Mouse (Mus musculus) Muller cell, postnatal 12 days (primary cell): Measurements from ENCODE around the gene Fxyd7.

ENCODE experiments used
- DNase-seq: peaks from one replicate; pipeline ENCODE4 v3.0.0-alpha.2; 2015; ENCODE audit errors: inconsistent ontology term

Gene Fxyd7

DNA sequence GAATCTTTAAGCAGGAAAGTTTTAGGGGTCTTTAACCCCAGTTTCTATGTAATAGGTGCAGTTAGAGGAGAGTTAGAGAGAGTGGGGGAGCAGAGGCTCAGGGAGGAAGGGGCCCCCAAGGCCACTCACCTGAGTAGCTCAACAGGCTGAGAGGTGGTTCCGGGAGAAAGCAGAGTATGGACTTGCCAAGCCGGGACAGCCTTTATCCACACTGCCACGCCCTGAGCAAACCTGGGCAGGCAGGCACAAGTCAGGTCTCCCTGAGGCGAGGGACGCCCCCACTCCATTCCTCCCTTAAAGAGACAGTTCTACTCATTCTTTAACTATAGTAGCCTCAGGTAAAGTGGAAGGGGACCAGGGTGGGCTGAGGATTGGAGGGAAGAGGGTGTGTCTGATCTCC, 25.2 kb upstream of the Fxyd7 start, which contains the start of gene Fxyd3:
TSS of gene Fxyd3 (minus strand) at position 213 of the 400 bp plus-strand sequence.
- no peak for DNase-seq

DNA sequence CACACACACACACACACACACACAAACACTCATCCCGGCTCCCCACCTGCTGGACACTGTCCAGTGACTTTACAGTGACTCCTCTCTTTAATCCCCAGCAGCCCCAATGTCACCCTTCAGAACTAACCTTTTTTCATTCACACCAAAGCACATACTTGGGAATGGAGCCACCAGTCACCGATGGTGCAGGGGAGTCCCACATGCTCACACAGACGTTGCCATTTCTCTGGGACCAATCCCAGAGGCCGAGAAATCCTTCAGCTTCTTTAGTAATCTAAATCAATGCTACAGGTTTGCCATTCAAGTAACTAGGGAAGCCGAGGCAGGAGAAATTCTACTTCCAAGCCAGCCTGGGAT, 23.4 kb upstream of the Fxyd7 start:
- DNase-seq, result no peak

DNA sequence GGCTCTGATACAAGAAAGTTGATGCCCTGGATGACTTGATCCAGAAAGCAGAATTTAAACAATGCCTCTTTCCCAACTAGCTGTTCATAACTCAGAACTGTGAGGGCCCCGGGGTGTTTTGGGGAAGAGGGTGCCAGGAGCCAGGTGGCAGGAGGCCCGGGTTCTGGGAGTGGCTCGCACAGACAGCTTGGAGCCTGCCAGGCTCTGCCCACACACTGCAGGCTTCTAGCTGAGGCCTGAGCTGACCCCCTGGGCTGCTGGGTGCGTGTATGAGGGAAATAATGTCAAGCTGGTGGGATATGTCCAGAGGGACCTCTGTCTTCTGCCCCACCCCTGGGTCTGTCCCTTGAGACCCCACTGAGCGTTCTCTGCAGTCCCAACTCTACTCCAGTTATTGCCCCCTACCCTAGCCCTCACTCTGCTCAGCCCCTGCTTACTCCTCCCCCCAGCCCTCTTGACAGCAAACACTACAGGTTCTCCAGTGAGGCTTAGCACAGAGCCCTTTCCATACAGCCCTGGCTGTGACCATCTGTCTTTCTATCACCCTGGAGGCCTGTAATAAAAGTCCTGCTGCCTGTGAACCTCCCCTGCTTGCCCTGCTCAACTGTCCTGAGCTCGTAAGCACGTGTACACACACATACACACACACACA, 22.9 kb upstream of the Fxyd7 start:
- DNase-seq, result peak; percentile 69

DNA sequence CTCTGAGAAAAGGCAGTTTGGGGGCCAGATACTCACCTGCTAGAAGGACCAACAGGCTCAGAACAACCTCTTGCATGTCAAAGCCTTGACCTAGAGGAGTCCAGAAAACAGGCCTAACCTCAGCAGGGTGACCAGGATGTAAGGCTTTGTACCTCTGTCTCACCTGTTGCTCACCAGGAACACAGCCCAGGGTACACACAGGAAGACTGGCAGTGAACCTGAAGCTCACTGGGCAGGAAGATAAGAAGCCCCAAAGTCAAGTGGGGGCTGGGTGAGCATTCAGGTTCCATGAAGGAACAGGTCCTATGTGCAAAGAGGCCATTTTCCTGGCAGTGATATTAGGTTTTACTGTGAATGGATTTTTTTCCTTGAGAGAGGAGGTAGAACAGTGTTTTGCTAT, 22.3 kb upstream of the Fxyd7 start:
- no peak for DNase-seq

DNA sequence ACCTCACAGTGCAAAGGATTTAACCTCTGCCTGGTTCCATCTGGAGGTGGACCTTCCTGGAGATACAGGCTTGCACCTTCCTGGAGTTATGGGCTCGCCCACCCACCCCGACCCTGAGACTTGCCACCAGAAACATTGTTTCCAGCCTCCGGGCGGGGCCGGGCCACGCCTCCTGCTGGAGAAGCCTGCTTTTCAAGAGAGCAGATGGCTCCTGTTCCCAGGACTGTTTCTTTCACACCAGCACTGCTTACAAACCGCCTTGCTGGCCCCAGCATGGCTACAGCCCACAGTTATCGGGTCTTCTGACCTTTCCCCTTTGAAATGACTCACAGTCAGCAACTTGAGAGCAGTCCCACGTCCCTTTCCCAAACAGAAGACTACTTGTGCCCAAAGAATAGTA, 21.1 kb upstream of the Fxyd7 start:
- no peak for DNase-seq

DNA sequence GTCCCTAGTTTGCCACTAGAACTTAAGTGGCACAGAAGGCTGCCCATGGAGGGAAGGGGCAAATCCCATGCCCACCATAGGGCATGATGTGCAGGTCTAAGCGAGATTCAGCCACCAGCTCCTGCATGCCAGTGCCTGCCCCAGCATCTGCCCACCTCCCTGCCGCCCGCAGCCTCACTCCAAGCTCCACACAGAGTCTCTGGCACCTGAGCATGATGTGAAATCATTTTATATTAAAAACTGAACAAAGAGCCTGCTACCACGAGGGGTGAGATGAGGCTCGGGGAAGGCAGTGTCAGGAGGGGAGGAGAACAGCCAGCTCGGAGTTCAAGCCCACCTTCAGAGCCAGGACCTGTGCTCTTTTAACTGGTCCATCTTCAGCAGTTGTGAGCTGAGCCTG, 19.1 kb upstream of the Fxyd7 start:
- no peak for DNase-seq

DNA sequence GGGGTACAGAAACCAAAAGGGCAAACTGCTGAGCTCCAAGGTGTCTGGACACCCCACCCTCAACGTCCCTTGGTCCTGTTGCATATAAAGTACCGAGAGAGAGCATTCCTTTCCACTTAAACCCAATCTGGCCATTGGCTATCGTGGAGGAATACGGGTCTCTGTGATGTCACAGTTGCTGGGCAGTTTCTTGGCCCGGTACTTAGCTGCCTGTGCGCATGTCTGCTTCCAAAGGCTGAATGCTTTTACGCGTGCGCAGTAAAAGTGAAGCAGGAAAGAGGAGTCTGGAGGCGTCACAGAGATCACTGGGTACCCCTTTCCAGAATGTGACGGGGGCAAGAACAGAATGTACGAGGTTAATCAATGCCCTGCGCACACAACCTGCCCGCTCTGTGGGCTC, 18.2 kb upstream of the Fxyd7 start:
- no peak for DNase-seq

DNA sequence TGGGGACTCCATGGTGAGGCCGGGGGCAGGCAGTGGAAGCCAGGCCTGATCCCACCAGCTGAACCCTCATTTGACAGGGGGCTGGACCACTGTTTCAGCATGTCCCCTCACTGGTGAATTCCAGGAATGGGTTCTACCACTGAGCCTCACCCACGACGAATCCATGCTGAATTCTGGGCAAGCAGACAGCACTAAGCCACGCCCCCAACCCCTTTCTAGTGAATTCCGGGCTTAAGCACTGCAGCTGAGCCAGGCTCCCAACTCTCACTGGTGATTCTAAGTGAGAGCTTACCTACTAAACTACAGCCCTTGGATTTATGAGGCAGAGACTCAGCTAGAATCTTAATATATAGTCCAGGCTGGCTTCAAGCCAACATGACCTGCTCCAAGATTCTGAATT, 16.6 kb upstream of the Fxyd7 start:
- DNase-seq, result peak; percentile 60

DNA sequence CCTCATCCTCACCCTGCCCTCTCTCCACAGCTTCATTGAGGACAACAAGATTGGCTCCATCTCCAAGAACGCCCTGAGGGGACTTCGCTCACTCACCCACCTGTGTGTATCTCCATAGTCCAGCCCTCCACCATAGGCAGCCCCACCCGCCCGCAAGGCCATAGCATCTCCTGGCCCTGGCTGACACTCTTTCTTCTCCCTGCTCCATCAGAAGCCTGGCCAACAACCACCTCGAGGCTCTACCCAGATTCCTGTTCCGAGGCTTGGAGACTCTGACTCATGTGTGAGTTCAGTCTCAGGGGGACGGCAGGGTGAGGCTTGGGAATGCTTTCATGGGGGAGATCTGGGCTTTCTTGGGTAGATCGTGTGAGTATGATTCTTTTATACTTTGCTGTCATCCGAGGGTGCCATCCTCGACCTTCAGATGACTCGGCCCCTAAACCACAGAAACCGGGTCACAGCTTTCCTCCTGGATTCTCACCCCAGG, 11.8 kb upstream of the Fxyd7 start:
- DNase-seq, result no peak

DNA sequence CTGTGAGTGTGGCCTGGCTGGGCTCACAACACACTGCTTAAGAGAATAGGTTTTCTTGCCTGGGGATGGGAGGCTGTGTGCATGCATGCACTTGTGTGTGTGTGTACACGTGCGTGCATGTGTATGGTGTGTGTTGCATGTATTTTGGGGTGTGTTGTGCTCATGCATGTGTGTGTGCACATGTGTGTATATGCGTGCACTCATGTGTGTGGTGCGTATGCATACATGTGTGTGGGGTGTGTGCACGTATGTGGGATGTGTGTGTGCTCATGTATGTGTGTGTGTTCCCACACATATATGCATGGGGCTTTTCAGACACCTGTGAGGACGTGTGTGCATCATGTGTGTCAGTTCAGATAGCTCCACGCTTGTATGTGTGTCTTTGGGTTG, 9.3 kb upstream of the Fxyd7 start:
- no peak for DNase-seq

DNA sequence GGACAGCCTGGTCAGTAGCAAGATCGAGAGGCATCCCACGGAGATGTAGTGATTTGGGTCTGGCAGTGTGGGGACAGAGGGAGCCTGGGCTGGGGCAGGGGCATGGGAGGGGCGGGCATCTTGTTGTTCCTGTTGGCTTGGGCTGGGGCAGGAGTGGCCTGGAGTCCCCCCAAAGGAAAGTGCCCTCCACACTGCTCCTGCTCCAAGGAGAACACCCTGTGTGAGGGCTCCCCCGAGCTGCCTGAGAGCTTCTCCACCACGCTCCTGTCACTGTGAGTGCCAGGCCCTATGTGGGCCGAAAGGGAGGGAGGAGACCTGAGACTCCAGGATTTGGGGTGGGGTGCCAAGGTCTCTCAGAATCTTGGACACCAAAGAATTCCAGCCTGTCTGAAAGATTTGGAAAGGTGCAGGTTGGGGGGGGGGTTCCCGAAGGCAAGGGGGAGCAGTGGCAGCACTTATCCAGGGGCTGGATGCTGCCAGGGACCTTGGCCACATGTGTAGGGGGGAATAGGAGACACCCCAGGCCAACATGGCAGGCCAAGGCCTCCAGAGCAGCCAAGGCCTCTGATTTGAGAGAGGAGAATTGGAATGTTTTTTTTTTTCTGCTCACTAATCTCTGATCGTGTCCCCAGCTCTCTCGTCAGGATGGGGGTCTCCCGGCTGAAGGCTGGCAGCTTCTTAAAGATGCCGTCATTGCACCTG, 8.8 kb upstream of the Fxyd7 start:
- DNase-seq, result no peak

DNA sequence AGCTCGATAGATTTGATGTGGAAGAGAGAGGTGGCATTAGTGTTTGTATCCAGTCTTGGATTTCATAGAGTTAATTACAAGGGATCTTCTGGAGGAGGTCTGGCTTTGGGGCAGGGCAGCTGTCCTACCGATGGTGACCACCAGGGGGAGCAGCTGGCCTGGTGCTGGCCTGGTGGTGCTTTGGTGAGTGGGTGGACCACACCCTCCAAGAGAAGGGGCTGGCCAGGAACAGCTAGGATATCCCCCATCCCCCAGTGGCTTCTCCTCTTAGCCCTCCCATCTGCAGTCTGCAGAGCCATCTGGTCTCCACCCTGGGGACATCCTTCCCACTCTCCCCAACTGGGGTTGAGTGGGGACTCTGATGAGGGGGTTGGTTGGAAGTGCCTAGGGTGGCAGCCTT, 7.8 kb upstream of the Fxyd7 start, which contains the start of gene Lgi4:
TSS of gene Lgi4 (plus strand) at position 235 of the 400 bp plus-strand sequence.
- peak; percentile 80 for DNase-seq

DNA sequence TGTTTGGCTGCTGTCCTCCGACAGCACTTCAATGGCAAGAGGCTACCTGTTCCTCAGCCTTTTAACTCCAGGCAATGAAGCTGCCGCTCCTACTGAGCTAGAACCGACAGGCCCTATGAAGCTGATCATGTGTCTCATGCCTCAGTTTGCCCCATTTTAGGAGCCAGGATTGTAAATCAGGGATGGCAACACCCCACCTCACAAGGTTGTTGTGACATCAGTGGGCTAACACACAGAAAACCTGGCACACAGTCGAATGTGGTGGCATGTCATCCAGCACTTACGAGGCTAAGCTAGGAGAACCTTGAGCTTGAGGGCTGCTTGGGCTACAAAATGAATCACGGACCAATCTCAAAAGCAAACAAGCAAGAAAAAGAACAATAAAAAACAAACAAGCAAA, 6.9 kb upstream of the Fxyd7 start:
- no peak for DNase-seq

DNA sequence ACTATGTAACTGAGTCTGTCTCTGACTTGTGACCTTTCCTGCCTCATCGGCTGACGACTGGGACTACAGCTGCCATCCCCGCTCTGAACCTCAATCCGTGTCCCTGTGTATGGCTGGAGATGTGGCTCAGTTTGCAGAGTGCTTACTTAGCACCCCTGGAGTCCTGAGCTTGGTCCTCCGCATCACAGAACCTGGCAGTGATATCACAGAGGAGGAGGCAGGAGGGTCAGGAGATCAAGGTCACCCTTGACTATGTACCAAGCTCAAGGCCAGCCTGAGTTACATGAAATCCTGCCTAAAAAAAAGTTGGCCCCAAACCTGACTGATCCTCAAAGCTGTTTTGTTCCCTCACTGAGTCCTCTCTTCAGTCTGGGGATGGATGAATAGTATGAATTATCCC, 6.5 kb upstream of the Fxyd7 start:
- no peak for DNase-seq

DNA sequence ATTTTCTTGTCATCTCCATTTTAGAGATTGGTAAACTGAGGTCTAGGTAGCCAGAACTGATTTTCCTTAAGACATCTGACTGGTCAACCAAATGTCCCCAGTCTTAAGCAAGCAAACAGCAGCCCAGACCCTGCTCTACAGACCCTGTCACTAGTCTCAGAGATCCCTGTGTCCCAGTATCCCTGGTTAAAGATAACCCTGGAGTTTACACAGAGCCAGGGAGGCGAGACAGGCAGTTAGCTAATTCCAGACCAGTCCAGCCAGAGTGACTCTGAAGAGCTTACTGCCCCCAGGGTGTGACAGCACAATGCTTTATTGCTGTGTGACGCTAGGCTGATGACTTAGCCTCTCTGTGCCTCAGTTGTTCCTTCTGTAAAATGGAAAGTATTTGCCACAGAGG, 5.8 kb upstream of the Fxyd7 start, which contains the start of gene Fxyd1:
TSS of gene Fxyd1 (minus strand) at position 129 of the 400 bp plus-strand sequence.
- no peak for DNase-seq

DNA sequence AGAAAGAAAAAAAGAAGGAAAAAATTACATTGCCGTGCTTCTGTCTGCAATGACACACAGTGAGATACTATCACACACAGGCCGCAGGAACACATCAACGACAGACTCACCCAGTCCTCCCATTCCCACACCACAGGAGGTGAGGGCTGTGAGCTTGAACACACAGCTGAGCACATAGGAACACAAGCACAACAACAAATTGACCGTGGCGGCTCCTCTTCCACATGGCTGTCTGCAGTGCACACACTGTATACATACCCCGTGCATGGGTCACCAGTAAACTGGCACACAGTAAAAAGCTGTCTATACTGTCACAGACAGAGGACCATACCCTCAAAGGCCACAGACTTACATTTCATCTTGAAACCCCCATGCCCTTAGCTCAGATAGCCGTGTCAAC, 5.2 kb upstream of the Fxyd7 start:
- no peak for DNase-seq

DNA sequence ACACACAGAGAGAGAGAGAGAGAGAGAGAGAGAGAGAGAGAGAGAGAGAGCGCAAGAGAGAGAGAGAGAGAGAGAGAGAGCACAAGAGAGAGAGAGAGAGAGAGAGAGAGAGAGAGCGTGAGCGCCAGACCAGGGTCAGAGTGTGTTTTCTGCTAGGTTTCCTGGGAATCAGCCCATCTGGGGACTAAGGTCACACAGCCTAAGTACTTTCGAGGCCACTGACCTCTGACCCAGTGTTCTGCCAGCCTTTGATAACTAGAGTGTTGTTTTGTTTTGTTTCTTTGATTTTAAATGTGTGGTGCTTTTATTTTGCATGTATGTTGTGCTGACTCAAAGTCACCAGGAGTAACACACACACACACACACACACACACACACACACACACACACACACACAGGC, 4.6 kb upstream of the Fxyd7 start:
- no peak for DNase-seq

DNA sequence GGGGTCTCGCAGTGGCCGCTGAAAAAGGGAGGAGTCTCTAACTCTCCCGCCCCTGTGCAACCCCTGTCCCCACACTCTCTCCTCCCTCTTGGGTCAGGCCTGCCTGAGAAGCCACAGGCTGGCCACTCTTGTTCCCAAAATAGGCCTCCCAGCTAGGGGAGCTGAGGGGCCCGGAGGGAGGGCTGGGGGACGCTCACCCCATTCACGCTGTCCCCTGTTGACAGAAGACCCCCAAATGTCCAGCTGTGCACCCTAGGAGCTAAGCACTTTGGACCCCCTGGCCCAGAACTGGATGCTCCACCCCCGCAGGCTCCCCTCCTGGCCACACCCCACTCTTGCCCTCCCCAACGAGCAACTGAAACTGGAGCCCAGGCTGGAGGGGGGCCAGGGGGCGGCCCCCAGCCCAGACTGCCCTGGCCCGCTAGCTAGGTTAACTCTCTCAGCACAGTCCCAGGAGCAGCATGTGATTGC, 4.1 kb upstream of the Fxyd7 start:
- DNase-seq, result peak; percentile 85

DNA sequence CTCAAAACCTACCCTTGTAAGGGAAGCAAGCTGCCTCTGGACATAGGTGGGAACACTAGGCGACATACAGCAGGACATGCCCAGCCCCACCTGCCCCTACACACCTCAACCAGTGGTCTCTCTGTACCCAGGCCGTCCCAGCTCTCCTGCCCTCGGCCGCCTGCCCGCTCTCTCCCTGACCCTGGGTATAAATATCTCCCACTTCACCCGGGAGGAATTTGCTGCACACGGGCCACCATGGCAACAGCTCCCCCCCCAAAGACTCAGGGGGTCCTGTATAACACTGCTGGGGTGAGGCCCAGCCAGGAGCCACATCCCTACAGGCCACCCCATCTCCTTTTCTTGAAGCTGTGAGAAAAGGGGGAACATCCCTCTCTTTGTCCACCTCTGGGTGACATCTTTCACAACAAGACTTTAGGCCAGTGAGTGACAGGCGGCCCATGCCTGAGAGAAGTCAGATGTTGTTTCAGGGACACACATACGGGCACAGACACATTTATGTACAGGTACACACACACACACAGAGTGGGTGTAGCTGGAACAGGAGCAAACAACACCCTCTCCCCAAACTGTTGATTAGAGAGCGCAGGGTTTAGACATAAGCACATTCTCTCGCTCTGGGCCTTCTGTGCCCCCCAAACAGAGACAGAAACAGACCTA, 3.5 kb upstream of the Fxyd7 start:
- DNase-seq, result no peak

DNA sequence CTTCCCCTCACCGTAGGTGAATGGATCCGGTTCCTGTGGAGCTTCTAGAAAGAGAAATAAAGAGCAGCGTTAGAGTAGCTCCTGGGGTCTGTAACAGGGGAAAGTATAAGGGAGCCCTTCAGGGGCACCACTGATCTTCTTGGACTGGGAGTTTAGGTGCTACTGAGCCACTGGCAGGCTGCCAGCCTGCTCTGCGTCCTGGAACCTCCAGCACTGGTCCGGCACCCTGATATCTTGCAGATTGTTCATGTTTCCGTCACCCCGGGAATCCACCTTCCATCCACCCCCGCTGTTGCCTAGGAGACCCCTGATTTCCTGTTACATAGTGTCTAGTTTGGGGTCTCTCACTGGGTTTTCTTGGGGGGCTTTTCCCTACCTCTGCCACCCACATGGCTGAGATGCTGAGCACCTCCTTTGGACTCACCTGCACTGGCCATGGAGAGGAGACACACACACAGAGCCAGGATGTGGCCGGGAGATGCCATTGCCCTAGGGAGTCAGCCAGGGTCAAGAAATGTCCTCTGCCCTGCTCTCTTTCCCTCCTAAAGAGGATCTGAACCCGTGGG, 2.7 kb upstream of the Fxyd7 start:
- DNase-seq, result no peak

DNA sequence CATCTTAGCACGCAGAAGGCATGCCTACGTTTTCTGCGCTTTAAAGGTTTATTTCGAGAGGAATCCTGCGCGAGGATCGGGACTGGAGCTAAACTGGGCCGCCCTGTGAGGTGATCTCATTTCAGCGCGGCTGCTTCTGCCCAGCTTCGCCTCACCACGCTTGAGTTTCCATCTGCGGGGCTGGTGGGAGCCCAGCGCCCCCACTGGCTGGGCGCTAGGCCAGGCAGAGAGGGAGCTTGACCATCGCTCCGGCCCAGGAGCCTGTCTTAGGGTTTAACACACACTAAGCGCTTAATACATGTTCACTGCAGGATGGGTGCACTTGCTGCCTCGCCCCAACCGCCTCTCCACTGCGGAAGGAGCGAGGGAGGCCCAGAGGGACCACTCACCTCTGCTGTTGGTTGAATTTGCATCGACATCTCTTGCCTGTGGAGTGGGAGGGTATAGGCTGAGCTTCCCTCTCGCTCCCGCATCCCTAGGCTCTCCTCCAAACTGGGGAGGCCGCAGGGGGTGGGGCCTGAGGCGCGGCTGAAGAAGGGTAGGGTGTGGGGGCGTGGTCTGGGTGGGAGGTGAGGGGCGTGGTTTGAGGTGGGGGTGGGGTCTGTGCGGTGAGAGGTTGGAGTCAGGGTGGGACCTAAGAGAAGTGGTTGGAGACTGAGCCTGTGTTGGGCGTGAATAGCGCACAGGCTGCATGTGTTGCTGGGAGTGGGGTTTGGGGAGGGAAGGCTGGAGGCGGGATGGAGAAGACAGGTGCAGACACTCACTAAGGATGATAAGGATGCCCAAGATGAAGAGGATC, 1.6 kb upstream of the Fxyd7 start:
- DNase-seq, result peak; percentile 70

DNA sequence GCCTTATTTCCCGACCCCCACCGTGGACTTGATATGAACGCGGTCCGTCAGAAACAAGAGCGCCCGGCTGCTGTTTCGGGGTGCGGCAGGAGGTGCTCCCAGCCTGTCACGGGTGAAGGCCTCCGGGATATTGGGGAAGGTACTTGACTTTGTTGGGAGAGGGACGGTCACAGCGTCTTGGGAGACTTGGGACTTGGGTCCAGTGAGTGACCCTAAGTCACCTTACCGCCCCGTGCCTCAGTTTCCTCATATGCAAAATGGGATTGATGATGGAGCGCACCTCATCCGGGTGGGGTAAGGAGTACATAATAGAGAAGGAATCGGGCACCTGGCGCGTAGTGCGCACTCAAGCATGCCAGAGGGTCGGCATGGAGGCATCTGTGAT, 976 bp upstream of the Fxyd7 start:
- DNase-seq, result no peak
